ENCODE assay signal across 8 mouse cellular contexts in the genomic region with DNA sequence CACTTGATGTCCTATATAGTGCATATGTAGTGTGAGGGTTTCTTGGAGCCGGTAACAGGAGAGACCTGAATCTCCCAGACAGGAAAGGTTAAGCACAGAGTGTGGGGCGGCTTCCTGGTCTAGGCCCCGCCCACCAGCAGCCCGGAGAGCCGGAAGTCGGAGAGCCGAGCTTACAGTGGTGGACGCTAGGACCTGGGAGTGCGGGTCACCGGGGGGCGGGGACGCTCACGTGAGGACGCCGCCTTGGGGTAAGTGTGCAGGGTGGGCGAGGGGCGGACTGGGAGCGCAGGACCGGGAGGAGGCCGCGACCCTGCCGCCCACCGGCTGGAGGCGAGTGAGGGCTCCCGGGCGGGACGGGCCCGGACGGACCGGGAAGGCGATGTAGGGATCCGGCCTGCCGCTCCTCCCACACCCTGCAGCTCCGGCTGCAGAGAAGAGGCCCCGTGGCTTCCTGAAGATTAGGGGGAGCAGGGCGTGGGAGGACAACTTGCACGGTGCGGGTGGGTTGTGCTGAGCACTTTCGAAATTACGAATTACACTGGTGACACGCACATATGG. TPM values are rescaled to one million over a fixed set of nuclear protein-coding genes. Genes with fewer than 3 reads are reported as not detected.
A peak's percentile ranks its signal among the peaks of the same experiment; 100 is the strongest.
DNase-seq lines count a peak whose midpoint lies in the region; ATAC-seq and TF ChIP-seq lines count a peak whose summit lies in the region.

A gene (plus strand): TSS at position 144 of the 558 bp plus-strand sequence.

- no peaks in the 10 kb centered on the region for H3K9me3 ChIP-seq in forebrain, embryonic 11.5 days (ENCODE audit: control insufficient read depth, low read length)
- no peaks in the 10 kb centered on the region for H3K9me3 ChIP-seq in heart, embryonic 16.5 days (replicated peaks; ENCODE audit: control insufficient read depth, low read length)
- no peaks in the 10 kb centered on the region for H3K9me3 ChIP-seq in liver, embryonic 16.5 days (replicated peaks; ENCODE audit: control insufficient read depth, low read length)
- H3K9me3 ChIP-seq in neural tube, embryonic 13.5 days, result no peaks in the 10 kb centered on the region

- peaks cover 4% of the 10 kb centered on the region; the same call in 1 of the 2 replicates for H3K4me1 ChIP-seq in forebrain, embryonic 11.5 days (replicated peaks; ENCODE audit: control insufficient read depth, insufficient read depth, low read length)
- peaks cover 11% of the 10 kb centered on the region for H3K4me1 ChIP-seq in heart, embryonic 16.5 days (ENCODE audit: control insufficient read depth, insufficient read depth, low read length)
- peaks cover 20% of the 10 kb centered on the region for H3K4me1 ChIP-seq in liver, embryonic 16.5 days (ENCODE audit: control insufficient read depth, low read depth, low read length)
- H3K4me1 ChIP-seq in neural tube, embryonic 13.5 days (replicated peaks), result peaks cover 17% of the 10 kb centered on the region
- peaks cover 9% of the 10 kb centered on the region for H3K4me1 ChIP-seq in testis, adult 2 months (ENCODE audit: control insufficient read depth, insufficient read depth, low read length)

- no peaks in the 10 kb centered on the region for H3K27me3 ChIP-seq in forebrain, embryonic 11.5 days (ENCODE audit: control insufficient read depth, insufficient read depth, low read length)
- H3K27me3 ChIP-seq in heart, embryonic 16.5 days (ENCODE audit: control insufficient read depth, insufficient read depth, low read length), result no peaks in the 10 kb centered on the region
- no peaks in the 10 kb centered on the region for H3K27me3 ChIP-seq in liver, embryonic 16.5 days (ENCODE audit: control insufficient read depth, insufficient read depth, low read depth, low read length)
- no peaks in the 10 kb centered on the region for H3K27me3 ChIP-seq in neural tube, embryonic 13.5 days
- H3K27me3 ChIP-seq in testis, adult 2 months (ENCODE audit: control insufficient read depth, insufficient read depth, low read length), result no peaks in the 10 kb centered on the region

- TF ChIP-seq CTCF in testis, adult 2 months (IDR thresholded peaks at IDR 0.05; ENCODE audit: control insufficient read depth, insufficient read depth, insufficient replicate concordance, low read depth, low read length), result no peak

- peak; percentile 72 to 74 for DNase-seq in CD8-positive naive resting alpha-beta T cell, adult 2 months (ENCODE audit: low read depth in 2 of 2, low spot score in 2 of 2)
- DNase-seq in c-Kit-positive CD71-negative TER-119-negative erythroid progenitor cells, embryonic 14.5 days (ENCODE audit: low read depth), result peak; percentile 87
- DNase-seq in forebrain, embryonic 11.5 days (ENCODE audit: low spot score), result peak; percentile 96
- peak; percentile 93 to 96 for DNase-seq in kidney, postnatal 4 days

- under 1% methylated on average over 40 of the region's 41 CpGs for WGBS in forebrain, embryonic 11.5 days
- WGBS in heart, embryonic 16.5 days, result 0% methylated on average over 41 of the region's 41 CpGs
- under 1% methylated on average over 41 of the region's 41 CpGs for WGBS in liver, embryonic 16.5 days (ENCODE audit: insufficient replicate concordance)
- under 1% methylated on average over 41 of the region's 41 CpGs for WGBS in neural tube, embryonic 13.5 days

- no peak for TF ChIP-seq POLR2A in testis, adult 2 months (IDR thresholded peaks at IDR 0.05; ENCODE audit: control insufficient read depth, low read depth, low read length)

- no peak within 1 kb of the TSS for H3K27ac ChIP-seq in forebrain, embryonic 11.5 days (ENCODE audit: low read depth, low read length)
- peak within 1 kb of the TSS; percentile 65 for H3K27ac ChIP-seq in heart, embryonic 16.5 days (ENCODE audit: low read length)
- peak within 1 kb of the TSS; percentile 81 for H3K27ac ChIP-seq in liver, embryonic 16.5 days (ENCODE audit: low read length)
- H3K27ac ChIP-seq in neural tube, embryonic 13.5 days (replicated peaks), result peak within 1 kb of the TSS; percentile 73
- peak within 1 kb of the TSS; percentile 81 for H3K27ac ChIP-seq in testis, adult 2 months (ENCODE audit: control insufficient read depth, insufficient read depth, low read depth, low read length)

- peak within 1 kb of the TSS; percentile 62 for H3K4me2 ChIP-seq in forebrain, embryonic 11.5 days (ENCODE audit: low read depth, low read length, severe bottlenecking)
- peak within 1 kb of the TSS; percentile 75 for H3K4me2 ChIP-seq in heart, embryonic 16.5 days (ENCODE audit: low read depth, low read length)
- peak within 1 kb of the TSS; percentile 75 for H3K4me2 ChIP-seq in liver, embryonic 16.5 days (ENCODE audit: low read depth, low read length)
- H3K4me2 ChIP-seq in neural tube, embryonic 13.5 days, result peak within 1 kb of the TSS; percentile 71

- ATAC-seq in forebrain, embryonic 11.5 days (replicated peaks; ENCODE audit: low FRiP score), result peak; percentile 99
- ATAC-seq in heart, embryonic 16.5 days (replicated peaks; ENCODE audit: extremely low read depth, insufficient read depth, low FRiP score), result peak; percentile 98
- peak; percentile 98 for ATAC-seq in liver, embryonic 16.5 days (ENCODE audit: low read depth)
- ATAC-seq in neural tube, embryonic 13.5 days (ENCODE audit: low read depth), result peak; percentile 98

- no peaks in the 10 kb centered on the region; the same call in 1 of the 2 replicates for H3K36me3 ChIP-seq in forebrain, embryonic 11.5 days (ENCODE audit: control insufficient read depth, insufficient read depth, low read length)
- H3K36me3 ChIP-seq in heart, embryonic 16.5 days (ENCODE audit: control insufficient read depth, insufficient read depth), result peaks cover 23% of the 10 kb centered on the region
- peaks cover 7% of the 10 kb centered on the region for H3K36me3 ChIP-seq in liver, embryonic 16.5 days (ENCODE audit: control insufficient read depth, insufficient read depth)
- H3K36me3 ChIP-seq in neural tube, embryonic 13.5 days, result peaks cover 30% of the 10 kb centered on the region
- H3K36me3 ChIP-seq in testis, adult 2 months (ENCODE audit: control insufficient read depth, insufficient read depth, low read length), result no peaks in the 10 kb centered on the region

- peak within 1 kb of the TSS; percentile 81 for H3K4me3 ChIP-seq in forebrain, embryonic 11.5 days (ENCODE audit: low read depth, low read length)
- H3K4me3 ChIP-seq in heart, embryonic 16.5 days (ENCODE audit: low read length), result peak within 1 kb of the TSS; percentile 75
- peak within 1 kb of the TSS; percentile 93 for H3K4me3 ChIP-seq in liver, embryonic 16.5 days (ENCODE audit: low read depth, low read length)
- peak within 1 kb of the TSS; percentile 89 for H3K4me3 ChIP-seq in neural tube, embryonic 13.5 days
- H3K4me3 ChIP-seq in testis, adult 2 months (ENCODE audit: control insufficient read depth, low read depth, low read length), result peak within 1 kb of the TSS; percentile 99

- peak within 1 kb of the TSS; percentile 79 for H3K9ac ChIP-seq in forebrain, embryonic 11.5 days (ENCODE audit: low read length)
- peak within 1 kb of the TSS; percentile 80 for H3K9ac ChIP-seq in heart, embryonic 16.5 days (ENCODE audit: low read length)
- peak within 1 kb of the TSS; percentile 80 for H3K9ac ChIP-seq in liver, embryonic 16.5 days (ENCODE audit: low read depth, low read length)
- peak within 1 kb of the TSS; percentile 91 for H3K9ac ChIP-seq in neural tube, embryonic 13.5 days

RNA-seq across cellular contexts. Expression of the gene that starts here (rescaled TPM):
- 24.9 and 29.4 TPM in 2 replicates for polyA plus RNA-seq in forebrain, embryonic 11.5 days (2014; fragmentation: Nextera tagmentation; extraction: Ambion mirVana)
- polyA plus RNA-seq in heart, embryonic 16.5 days (2015; fragmentation: Nextera tagmentation; extraction: Ambion mirVana), result 31.6 and 32.0 TPM in 2 replicates
- 14.0 and 14.8 TPM in 2 replicates for polyA plus RNA-seq in liver, embryonic 16.5 days (2015; fragmentation: Nextera tagmentation; extraction: Ambion mirVana)
- 41.4 and 42.5 TPM in 2 replicates for polyA plus RNA-seq in neural tube, embryonic 13.5 days (2015; fragmentation: Nextera tagmentation; extraction: Ambion mirVana)
- polyA plus RNA-seq in testis, adult 2 months (2012; rRNA removed), result 22.8 and 26.5 TPM in 2 replicates
